Mouse (Mus musculus): ENCODE results near the gene Cdca7.

Cdca7 gene

DNA sequence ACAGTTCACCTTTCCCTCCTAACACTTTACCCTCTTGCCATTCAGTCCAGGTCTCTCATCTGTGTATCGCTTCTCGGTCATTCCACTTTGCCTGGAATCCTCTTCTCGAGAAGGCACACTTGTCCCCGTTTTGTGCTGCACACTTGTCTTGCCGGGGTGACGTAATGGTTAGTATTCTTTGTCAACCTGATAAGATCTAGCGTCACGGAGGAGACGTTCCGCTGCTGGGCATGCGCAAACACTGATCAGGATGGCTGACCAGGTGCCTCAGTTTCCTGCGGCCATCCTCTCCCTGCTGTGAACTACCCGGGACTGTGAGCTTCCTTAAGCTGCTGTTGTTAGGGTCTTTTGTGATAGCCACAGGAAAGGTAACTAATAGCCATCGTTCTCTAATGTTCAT, 17.1 kb downstream of the Cdca7 start:
- DNase-seq (ENCODE audit: low spot score): no peak

DNA sequence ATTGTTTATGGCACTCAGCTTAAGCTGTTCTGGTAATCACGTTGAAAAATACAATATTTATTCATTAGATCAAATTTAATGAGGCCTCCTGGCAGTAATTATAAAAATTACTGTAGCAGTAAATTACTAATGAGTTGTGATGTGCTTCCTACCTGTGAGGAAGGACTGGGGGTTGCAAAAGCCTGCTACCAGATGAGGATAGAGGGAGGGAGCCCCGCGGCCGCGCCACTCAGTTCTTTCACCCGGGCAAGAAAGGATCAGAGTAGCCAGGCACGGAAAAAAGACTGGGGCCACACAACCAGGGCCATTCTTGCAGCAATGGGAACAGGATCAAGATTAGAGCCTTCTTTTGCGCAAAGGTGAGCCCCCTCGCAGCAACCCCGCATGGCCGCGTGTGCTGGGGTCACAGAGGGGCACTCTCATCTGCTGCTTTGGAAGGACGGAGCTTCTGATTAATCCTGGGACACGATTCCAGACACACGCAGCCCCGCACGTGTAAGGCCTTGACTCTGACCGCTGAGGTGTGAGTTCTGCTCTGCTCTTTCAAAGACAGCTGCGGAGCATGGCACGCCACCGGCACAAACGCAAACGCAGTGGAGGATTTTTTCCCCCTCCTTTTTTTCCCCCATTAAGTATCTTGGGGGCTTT, 23.2 kb downstream of the Cdca7 start:
- no peak for DNase-seq (ENCODE audit: low spot score)

DNA sequence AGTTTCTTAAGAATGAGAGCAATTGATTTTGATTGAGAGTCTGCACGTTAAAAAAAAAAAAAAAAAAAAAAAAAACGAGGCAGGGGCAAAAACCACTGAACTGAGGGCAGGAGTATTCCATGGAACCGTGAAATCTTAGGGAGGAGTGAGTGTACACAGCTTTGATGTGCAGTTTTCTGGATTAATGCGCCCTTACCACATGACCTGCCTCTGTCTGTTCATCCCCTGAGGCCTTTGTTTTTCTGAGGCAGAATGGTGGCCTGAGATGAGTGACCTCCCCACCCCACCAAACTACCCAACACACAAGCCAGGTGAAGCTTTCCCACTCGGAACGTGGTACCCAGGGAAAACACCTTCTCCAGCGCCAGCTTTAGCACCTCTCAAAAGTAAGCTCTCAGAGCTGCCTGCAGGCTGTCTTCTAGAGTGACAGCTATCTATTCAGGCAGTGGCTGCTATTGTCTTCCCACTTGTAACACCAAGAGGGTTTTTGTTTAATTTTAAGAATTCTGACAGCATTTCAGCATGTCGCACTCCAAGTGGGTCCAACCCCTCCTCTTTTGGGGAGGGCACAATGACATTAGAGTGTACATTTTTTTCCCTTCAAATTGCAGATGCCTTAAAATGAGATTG, 23.9 kb downstream of the Cdca7 start:
- DNase-seq (ENCODE audit: low spot score): no peak

DNA sequence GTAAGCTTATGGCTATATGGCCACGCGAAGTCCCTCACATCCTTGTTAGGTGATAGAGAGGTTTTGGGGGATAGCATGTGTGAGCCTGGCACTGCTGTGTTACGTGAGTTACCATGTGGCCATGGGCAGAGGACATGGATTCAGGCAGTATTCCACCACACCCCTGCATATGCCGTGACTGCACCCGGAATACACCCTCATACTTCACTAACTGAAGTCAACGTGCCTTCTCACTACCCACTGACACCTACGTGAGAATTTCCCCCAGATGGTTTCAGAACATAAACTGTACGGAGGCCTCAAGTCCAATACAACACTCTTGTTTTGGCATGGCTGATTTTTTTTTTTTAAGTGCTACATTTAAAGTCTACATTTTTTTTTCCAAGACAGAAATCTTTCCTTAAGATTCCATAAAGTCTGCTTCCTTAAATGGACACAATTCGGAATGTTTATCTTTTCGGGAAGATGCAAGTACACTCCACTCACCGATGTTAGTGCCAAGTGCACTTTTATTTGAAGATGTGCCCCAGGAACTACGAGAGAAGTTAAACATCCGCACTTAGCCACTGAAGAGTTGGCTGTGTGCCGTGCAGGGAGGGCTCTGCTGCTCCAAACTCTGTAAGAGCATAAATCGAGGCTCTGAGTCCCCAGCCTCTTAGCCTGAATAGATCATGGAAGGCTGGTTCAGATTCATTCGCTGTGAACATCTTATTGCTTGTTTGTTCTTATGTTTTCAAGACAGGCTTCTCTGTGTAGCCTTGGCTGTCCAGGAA, 26.3 kb downstream of the Cdca7 start:
- no peak for DNase-seq (ENCODE audit: low spot score)

DNA sequence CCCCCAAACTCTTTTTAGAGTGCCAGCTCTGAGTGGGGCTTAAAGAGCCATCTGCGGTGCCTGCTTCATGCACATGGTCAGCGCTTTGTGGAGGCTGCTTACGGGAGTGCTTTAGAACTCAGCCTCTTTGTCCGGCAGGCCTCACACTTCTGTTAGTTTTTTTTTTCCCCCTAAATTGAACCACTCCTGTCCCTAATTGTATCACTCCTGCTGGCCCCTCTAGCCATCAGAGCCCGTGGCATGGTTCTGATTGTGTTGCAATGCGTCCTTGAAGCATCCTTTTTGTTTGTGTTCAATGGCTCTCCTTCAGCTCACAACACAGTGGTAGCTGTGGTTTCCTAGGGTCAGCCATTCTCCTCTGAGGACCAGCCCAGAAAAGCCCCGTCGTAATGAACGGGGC, 27.7 kb downstream of the Cdca7 start:
- no peak for DNase-seq (ENCODE audit: low spot score)

DNA sequence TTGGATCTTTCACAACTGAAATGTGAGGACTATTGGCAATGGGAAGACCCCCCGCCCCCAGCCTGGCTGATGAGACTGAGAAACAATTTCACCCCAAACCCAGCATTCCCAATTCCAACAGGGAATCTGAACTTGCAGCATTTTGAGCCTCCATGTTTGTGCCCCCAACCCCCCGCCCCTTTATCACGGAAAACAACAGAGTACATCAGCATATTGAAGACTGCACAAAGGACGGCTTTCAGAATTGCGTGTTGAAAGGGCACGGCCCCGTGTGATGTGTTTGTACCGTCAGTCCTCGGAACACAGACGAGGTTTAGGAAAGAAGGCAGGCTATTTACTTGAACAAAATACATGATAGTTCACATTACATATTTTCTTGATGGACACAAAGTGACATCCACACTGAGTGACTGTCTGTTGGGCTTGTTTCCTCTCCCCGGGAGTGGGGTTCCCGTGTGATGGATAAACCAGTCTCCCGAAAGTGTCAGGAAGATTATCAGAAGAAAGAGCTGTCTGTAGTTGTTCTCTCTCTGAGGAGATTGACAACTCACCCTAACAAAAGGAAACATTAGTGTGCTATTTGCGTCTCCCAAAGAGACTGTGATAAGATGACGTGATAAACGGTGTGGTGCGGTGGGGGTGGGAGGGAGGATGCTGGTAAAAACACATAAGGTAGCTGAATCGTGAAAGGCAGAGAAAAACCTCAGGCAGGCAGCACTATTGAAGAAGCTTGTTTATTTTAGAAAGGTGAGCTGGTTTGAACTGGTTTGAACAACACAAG, 32.1 kb downstream of the Cdca7 start:
- DNase-seq (ENCODE audit: low spot score): no peak

DNA sequence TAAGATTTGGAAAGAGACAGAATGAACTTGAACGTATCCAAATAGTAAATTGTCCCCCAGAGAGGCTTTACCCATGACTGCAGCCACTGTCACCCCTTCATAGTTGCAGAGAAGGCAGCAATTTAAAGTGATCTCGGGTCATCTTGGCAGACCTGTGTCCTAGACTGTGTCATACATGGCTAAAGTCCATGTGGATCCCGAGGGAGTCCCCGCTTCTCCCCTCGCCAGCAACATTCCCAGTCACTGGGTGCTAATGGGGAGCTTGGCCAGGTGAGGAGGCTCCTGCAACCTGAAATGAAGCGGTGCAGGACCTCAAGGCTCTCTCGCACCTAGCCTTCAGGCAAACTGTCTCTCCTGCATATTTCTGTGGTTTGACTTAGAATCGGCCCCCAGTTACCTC, 32.9 kb downstream of the Cdca7 start:
- DNase-seq (ENCODE audit: low spot score): no peak

DNA sequence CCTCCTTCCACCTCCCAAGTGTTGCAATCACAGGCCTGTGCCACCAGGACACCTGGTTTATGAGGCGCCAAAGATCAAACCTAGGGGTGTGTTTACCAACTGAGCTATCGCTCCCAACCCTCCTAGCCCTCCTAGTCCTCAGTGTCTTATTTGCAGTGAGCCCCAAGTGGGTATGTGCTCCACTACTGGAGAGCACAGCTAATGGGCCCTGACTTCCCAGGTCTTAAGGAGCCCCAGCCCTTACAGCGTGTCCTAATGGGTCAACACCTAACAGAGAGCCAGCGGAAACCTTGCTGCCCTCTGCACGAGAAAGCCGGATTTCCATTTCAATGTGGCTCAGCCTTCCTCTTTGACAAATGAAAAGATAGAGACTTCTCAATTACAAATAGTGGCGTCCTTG, 39.6 kb downstream of the Cdca7 start:
- DNase-seq (ENCODE audit: low spot score): no peak

DNA sequence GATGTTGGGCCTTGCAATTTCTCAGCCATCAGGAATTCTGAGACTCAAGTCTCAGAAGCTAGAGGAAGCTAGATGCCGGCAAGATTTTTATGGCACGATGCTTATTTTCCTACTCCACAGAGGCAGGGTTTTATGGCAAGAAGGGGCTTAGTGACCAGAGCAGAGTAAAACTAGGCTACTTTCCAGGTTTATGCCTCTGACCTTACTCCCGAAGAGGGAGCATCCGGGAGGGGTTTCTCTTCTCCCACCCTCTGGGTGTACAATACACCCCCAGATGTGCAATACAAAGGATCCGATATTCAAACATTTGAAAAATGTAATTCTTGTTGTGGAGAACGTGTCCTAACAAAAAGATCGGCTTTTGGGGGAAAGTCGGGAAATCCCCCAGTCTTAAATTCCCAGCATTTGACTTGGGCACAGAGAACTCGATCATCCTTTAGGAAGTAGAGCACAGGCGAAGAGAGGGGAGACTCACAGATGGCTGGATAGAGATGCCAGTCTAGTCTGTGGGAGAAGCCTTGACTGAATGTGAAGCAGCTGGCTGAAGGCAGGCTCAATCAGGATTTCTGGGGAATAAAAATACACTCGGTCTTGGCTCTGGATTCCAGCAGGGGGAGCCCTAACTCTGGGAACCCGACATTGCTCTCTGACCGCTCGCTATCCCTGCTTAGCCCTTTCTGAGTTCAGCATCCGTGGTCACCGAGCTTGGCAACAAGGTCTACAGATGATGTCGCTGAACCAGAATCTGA, 40.2 kb downstream of the Cdca7 start:
- peak; percentile 75 for DNase-seq (ENCODE audit: low spot score)

DNA sequence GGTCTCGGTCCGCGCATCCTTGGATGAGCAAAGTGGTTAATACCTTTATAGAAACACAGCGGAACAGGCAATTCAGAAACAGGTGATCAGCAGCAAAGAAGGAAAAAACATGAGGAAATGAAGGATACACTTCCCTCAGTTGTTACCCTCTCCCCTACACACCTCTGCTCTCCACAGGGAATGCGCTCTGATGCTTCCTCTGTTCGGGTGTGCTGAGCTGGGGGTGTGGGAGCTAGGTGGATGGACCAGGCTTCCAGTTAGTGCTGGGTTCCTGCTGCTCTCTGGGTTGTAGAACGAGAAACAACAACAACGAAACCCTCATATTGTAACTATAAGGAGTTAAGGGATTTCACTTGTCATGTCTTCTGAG, 40.7 kb downstream of the Cdca7 start:
- no peak for DNase-seq (ENCODE audit: low spot score)

DNA sequence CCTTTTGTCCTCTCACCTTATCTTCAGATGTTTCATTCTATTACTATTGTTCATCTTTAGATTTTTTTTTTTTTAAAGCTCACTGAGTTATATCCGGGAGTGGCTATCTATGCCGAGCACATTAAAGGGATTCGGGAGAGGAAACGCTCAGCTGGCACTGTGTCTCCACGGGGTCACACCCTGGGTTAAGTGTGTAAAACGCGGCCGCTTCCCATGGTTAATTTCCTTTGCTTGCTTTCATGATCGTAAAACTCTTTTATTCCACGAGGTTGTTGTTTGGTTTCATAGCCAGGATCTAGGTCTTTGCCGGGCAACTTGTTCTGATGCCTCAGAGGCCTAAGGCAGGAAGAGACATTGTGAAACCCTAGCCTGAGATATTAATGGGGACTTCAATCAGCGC, 48.1 kb downstream of the Cdca7 start:
- DNase-seq (ENCODE audit: low spot score): no peak

DNA sequence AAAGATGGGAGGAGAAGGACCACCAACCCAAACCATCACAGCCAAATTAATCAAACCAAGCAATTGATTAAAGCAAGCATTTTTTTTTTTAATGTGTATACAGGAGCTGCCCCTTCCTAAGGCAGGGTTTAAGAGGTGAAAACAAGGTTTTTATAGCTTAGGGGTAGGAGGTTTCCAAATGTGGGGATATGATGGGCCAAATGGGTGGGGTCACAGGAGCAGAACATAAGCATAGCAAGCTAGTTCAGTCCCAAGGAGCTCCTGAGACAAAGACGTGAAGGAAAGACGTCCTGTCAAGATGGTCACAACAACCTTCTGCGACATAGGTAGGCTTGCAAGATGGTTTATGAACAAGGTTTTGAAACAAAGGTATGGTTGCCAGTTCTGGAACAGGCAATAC, 49.6 kb downstream of the Cdca7 start:
- no peak for DNase-seq (ENCODE audit: low spot score)

DNA sequence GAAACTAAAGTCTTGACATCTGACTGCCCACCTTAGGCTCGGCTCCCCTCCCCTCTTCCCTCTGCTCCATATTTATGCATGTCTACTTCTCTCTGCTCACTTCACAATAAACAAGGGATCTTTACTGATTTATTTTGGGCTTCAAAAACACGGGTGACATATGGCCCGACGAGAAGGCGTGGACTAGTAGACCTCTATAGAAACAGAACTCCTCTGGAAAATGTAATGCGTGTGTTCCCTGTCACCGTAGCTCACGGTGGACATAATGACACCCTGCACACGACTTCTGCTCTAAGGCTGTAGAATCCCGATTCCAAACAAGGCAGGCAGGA, 53.0 kb downstream of the Cdca7 start:
- no peak for DNase-seq (ENCODE audit: low spot score)

DNA sequence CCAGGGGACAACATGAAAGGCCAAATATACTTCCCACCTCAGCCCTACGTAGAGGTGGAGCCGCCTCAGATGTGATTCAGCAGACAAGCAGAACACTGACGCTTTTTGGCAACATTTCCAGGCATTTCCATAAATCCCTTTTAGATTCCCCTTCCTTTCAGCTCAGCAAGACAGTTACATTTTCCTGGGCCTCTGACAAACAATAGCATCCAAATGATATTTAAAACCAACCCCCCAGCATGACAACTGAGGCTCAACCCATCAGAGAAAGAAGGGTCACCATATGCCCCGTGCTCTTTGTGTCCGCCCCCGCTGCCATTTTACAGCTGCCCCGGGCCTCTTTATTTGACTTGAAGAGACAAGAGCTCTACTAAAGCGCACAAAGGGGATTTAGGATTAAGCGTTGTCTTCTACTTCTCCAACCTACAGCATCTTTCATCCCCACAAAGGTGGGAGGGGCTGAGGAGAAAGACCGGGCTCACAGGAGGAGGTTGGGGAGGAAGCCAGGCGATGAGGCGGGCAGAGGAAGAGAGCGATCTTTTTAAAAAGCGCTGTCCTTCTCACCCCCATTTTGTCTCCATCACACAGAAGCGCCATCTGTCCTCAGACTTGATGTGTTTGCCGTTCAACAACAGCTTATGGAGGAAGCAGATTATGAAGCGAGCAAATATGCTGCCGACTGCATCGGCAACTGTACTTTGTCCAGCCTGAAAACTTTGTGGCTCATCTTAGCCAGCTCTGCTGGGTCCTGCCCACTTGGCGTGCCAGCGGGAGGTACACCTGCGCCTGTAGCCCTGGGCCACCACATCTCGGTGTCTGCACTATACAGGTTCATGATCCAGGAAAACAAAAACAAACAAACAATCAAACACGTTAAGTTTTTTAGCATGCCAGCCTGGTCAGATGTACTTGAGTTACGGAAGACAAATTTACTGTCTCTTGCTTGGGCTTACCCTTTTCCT, 53.7 kb downstream of the Cdca7 start:
- DNase-seq (ENCODE audit: low spot score): no peak

DNA sequence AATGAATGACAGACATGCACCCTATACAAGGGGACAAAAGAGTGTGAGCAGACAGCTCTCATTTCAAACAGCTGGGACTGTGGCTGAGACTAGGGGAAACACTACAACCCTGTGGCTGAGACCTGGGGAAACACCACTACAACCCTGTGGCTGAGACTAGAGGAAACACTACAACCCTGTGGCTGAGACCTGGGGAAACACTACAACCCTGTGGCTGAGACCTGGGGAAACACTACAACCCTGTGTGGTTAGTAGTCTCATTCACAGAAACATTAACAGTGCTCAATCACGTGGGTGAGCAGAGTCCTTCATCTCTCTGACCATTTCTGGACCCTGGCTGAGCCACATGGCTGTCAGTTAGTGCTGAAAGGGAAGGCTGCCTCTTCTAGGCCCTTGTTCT, 59.9 kb downstream of the Cdca7 start:
- DNase-seq (ENCODE audit: low spot score): no peak
